Mouse (Mus musculus): ENCODE data around the gene Gmfb. TPM values are rescaled to one million over a fixed set of nuclear protein-coding genes. Genes with fewer than 3 reads are reported as not detected.

Gene Gmfb
- total and polyA plus RNA-seq, 3 experiments: 27.2 to 97.6 (median 70.1) TPM

DNA sequence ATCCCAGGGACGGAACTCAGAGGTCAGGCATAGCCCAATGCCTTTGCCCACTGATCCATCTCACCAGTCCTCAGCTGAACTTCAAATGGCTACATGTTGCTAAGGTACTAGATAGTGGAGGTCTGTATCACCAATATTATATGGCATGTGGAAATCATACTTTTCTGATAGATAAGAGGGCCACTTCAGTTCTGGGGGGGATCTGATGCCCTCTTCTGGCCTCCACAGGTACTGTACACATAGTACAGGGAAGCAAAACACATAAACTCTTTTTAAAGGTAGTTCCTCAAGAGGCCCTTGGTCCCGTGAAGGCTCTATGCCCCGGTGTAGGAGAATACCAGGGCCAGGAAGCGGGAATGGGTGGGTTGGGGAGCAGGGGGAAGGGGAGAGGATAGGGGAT lies 31.7 kb downstream of the Gmfb start:
- in situ Hi-C loops (cut with MboI; ENCODE audit: low pct_ligation_motif_present, low pct_unique_long_range_greater_than_20kb, low sequenced_read_pairs): no loop called here
- TF ChIP-seq MAFK (IDR thresholded peaks at IDR 0.05; ENCODE audit: insufficient replicate concordance, low read length) (no peak), ZNF384 (IDR thresholded peaks at IDR 0.05; ENCODE audit: low read depth, low read length) (no peak), RAD21 (IDR thresholded peaks at IDR 0.05; ENCODE audit: low read depth, low read length) (peak; percentile 50), POLR2A (IDR thresholded peaks at IDR 0.05; ENCODE audit: low read depth, low read length) (no peak), CTCF (conservative IDR thresholded peaks at IDR 0.05 in 1 of 2, IDR thresholded peaks at IDR 0.05 in 1 of 2; ENCODE audit: low read depth in 2 of 2, low read length in 2 of 2) (peak; percentile 61 to 67), SMC3 (IDR thresholded peaks at IDR 0.05; ENCODE audit: low read depth, low read length) (peak; percentile 51), MAX (IDR thresholded peaks at IDR 0.05; ENCODE audit: low read length) (no peak)
- no peak overlapping the region for H3K4me2 ChIP-seq (ENCODE audit: insufficient read depth, low read depth, poor library complexity, severe bottlenecking)
- no peak overlapping the region for H3K4me3 ChIP-seq (replicated peaks in 1 of 3; ENCODE audit: low read depth in 2 of 3, low read length in 2 of 3, poor library complexity in 1 of 3)
- H3K4me1 ChIP-seq (ENCODE audit: control insufficient read depth in 1 of 2, insufficient read depth in 2 of 2): peaks cover 0 to 31% of the 10 kb centered on the region in 2 experiments; a peak in 2 of 4 replicates
- H3K27me3 ChIP-seq (replicated peaks): no peaks in the 10 kb centered on the region
- dilution Hi-C loops (cut with MboI; ENCODE audit: extremely low pct_ligation_motif_present, extremely low pct_unique_long_range_greater_than_20kb, low sequenced_read_pairs): no loop called here
- H3K9me3 ChIP-seq (replicated peaks; ENCODE audit: low read length): no peaks in the 10 kb centered on the region
- DNase-seq (ENCODE audit: extremely low read depth): no peak
- no peak overlapping the region for H3K27ac ChIP-seq (ENCODE audit: insufficient read depth, low read depth)
- H3K79me2 ChIP-seq (replicated peaks; ENCODE audit: control insufficient read depth, extremely low read depth, insufficient read depth, poor library complexity, severe bottlenecking): peaks cover 22% of the 10 kb centered on the region
- H3K36me3 ChIP-seq (replicated peaks in 1 of 2; ENCODE audit: control insufficient read depth in 1 of 2, insufficient read depth in 1 of 2, low read length in 1 of 2): no peaks in the 10 kb centered on the region
- no peak overlapping the region for H3K9ac ChIP-seq (ENCODE audit: insufficient read depth, low read depth)

DNA sequence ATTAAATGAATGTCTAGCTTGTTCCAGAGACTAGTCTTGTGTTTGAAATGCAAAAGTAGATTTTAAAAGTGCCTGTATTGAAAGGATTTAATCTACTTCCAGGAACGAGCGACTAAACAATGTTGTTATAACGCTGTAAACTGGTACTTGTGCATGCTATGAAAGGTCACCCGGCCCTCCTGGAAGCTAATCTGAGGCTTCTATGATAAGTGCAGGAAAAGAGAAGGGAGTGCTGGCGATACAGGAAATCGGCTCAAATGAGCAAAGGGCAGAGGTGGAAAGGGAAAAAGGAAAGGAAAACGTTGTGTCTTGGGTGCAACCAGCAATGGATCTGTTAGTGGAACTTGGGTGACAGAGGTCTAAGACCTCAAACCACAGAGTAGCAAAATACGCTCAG lies 33.5 kb downstream of the Gmfb start:
- dilution Hi-C loops (cut with MboI; ENCODE audit: extremely low pct_ligation_motif_present, extremely low pct_unique_long_range_greater_than_20kb, low sequenced_read_pairs) (no loop called here), in situ Hi-C loops (cut with MboI; ENCODE audit: low pct_ligation_motif_present, low pct_unique_long_range_greater_than_20kb, low sequenced_read_pairs) (no loop called here)
- no peaks in the 10 kb centered on the region for H3K27me3 ChIP-seq (replicated peaks)
- no peak overlapping the region for H3K27ac ChIP-seq (ENCODE audit: insufficient read depth, low read depth)
- H3K4me2 ChIP-seq (ENCODE audit: insufficient read depth, low read depth, poor library complexity, severe bottlenecking): peak overlapping the region; percentile 63; the same call in 1 of the 2 replicates
- H3K9ac ChIP-seq (ENCODE audit: insufficient read depth, low read depth): 0 out of 2 replicates have a peak overlapping the region, but pooled peaks have one; percentile 0
- DNase-seq (ENCODE audit: extremely low read depth): no peak
- TF ChIP-seq MAX (IDR thresholded peaks at IDR 0.05; ENCODE audit: low read length) (no peak), SMC3 (IDR thresholded peaks at IDR 0.05; ENCODE audit: low read depth, low read length) (0 out of 2 replicates have a peak, but pooled peaks have one; percentile 0), JUND (conservative IDR thresholded peaks at IDR 0.05; ENCODE audit: low read depth, low read length) (no peak), JUN (IDR thresholded peaks at IDR 0.05; ENCODE audit: insufficient read depth, low read depth, low read length) (no peak)
- peaks cover 39% of the 10 kb centered on the region for H3K79me2 ChIP-seq (replicated peaks; ENCODE audit: control insufficient read depth, extremely low read depth, insufficient read depth, poor library complexity, severe bottlenecking)
- H3K4me3 ChIP-seq (replicated peaks in 1 of 3; ENCODE audit: low read depth in 2 of 3, low read length in 2 of 3, poor library complexity in 1 of 3): peak overlapping the region in 2 of 3 experiments; percentile 5 to 90
- peaks cover 0 to 12% of the 10 kb centered on the region in 2 experiments for H3K36me3 ChIP-seq (replicated peaks in 1 of 2; ENCODE audit: control insufficient read depth in 1 of 2, insufficient read depth in 1 of 2, low read length in 1 of 2)
- no peaks in the 10 kb centered on the region for H3K9me3 ChIP-seq (replicated peaks; ENCODE audit: low read length)
- H3K4me1 ChIP-seq (ENCODE audit: control insufficient read depth in 1 of 2, insufficient read depth in 2 of 2): peaks cover 2 to 48% of the 10 kb centered on the region in 2 experiments

- Histone ChIP-seq H3K9ac (ENCODE audit: insufficient read depth, low read depth) (peak within 1 kb of the TSS; percentile 91), H3K4me1 (ENCODE audit: control insufficient read depth in 1 of 2, insufficient read depth in 2 of 2) (peaks cover 5 to 54% of the 10 kb centered on the region in 2 experiments), H3K27ac (ENCODE audit: insufficient read depth, low read depth) (peak within 1 kb of the TSS; percentile 75), H3K36me3 (replicated peaks in 1 of 2; ENCODE audit: control insufficient read depth in 1 of 2, insufficient read depth in 1 of 2, low read length in 1 of 2) (peaks cover 0 to 15% of the 10 kb centered on the region in 2 experiments), H3K27me3 (replicated peaks) (no peaks in the 10 kb centered on the region), H3K9me3 (replicated peaks; ENCODE audit: low read length) (no peaks in the 10 kb centered on the region), H3K4me2 (ENCODE audit: insufficient read depth, low read depth, poor library complexity, severe bottlenecking) (peak within 1 kb of the TSS; percentile 66), H3K79me2 (replicated peaks; ENCODE audit: control insufficient read depth, extremely low read depth, insufficient read depth, poor library complexity, severe bottlenecking) (peaks cover 44% of the 10 kb centered on the region), H3K4me3 (replicated peaks in 1 of 3; ENCODE audit: low read depth in 2 of 3, low read length in 2 of 3, poor library complexity in 1 of 3) (peak within 1 kb of the TSS; percentile 70 to 92 (median 90))
- in situ Hi-C loops (cut with MboI; ENCODE audit: low pct_ligation_motif_present, low pct_unique_long_range_greater_than_20kb, low sequenced_read_pairs) (no loop called here), dilution Hi-C loops (cut with MboI; ENCODE audit: extremely low pct_ligation_motif_present, extremely low pct_unique_long_range_greater_than_20kb, low sequenced_read_pairs) (no loop called here)
- peak; percentile 84 for DNase-seq (ENCODE audit: extremely low read depth)
- TF ChIP-seq EP300 (IDR thresholded peaks at IDR 0.05; ENCODE audit: low read length) (no peak), USF1 (IDR thresholded peaks at IDR 0.05; ENCODE audit: low read depth, low read length) (no peak), JUND (conservative IDR thresholded peaks at IDR 0.05; ENCODE audit: low read depth, low read length) (no peak), MAX (IDR thresholded peaks at IDR 0.05; ENCODE audit: low read length) (no peak), IRF4 (IDR thresholded peaks at IDR 0.05; ENCODE audit: low read depth, low read length) (no peak), ELF1 (IDR thresholded peaks at IDR 0.05; ENCODE audit: low read depth, low read length) (peak; percentile 62; the same call in 1 of the 2 replicates), ETS1 (conservative IDR thresholded peaks at IDR 0.05; ENCODE audit: low read depth, low read length) (no peak), TBP (conservative IDR thresholded peaks at IDR 0.05; ENCODE audit: low read depth, low read length) (0 out of 2 replicates have a peak, but pooled peaks have one; percentile 36), NRF1 (IDR thresholded peaks at IDR 0.05; ENCODE audit: low read depth, low read length) (peak; percentile 96), CTCF (conservative IDR thresholded peaks at IDR 0.05 in 1 of 2, IDR thresholded peaks at IDR 0.05 in 1 of 2; ENCODE audit: low read depth in 2 of 2, low read length in 2 of 2) (peak in 1 of 2 experiments; percentile 79; a peak in 2 of 4 replicates), CHD1 (IDR thresholded peaks at IDR 0.05; ENCODE audit: low read depth, low read length) (no peak; the same call in 1 of the 2 replicates), USF2 (conservative IDR thresholded peaks at IDR 0.05; ENCODE audit: low read depth, low read length) (no peak; the same call in 1 of the 2 replicates), MYC (IDR thresholded peaks at IDR 0.05; ENCODE audit: low read depth, low read length) (no peak), GABPA (IDR thresholded peaks at IDR 0.05; ENCODE audit: insufficient replicate concordance, low read depth, low read length) (no peak), POLR2AphosphoS2 (IDR thresholded peaks at IDR 0.05; ENCODE audit: low read depth, low read length) (no peak), E2F4 (IDR thresholded peaks at IDR 0.05; ENCODE audit: insufficient replicate concordance, low read depth, low read length) (no peak), POLR2A (IDR thresholded peaks at IDR 0.05; ENCODE audit: low read depth, low read length) (peak; percentile 87), TCF12 (IDR thresholded peaks at IDR 0.05; ENCODE audit: low read depth, low read length) (peak; percentile 88)
Observed at GRCm38 (mm10) chr14:46787787-46788504, 34.1 kb downstream of the Gmfb start, which contains the start of gene Cnih1. TSS of gene Cnih1 (minus strand) at chr14:46788411.

All from CH12.LX (cell line).